Mouse (Mus musculus) hindlimb bud, embryonic 11.5 days (tissue): ENCODE measurements at regions not wholly inside any gene's neighbourhood (a gene's known extent, or its start where the extent isn't known, plus 50 kb on each side); places are given as distances from the start of the nearest gene placed in this dataset.

Source experiments
- DNase-seq: peaks from one replicate; pipeline ENCODE4 v3.0.0-alpha.2; 2012; ENCODE audit warnings: low read depth, low spot score; ENCODE audit errors: extremely low spot score

GRCm38 (mm10) chr11:112886139-112886538 is 104.1 kb downstream of the Sox9 start:
- no peak for DNase-seq

- no peak for DNase-seq
These were observed 107.7 kb downstream of the Sox9 start for GRCm38 (mm10) chr11:112889760-112890159.

- no peak for DNase-seq
These were observed 115.6 kb downstream of the Sox9 start for GRCm38 (mm10) chr11:112897597-112897996.

- no peak for DNase-seq
These were observed 120.6 kb downstream of the Sox9 start for GRCm38 (mm10) chr11:112902618-112903017.

GRCm38 (mm10) chr11:112910309-112910708 is 128.3 kb downstream of the Sox9 start:
- no peak for DNase-seq

- no peak for DNase-seq
These were observed 130.9 kb downstream of the Sox9 start for GRCm38 (mm10) chr11:112912875-112913274.

GRCm38 (mm10) chr11:112916923-112917322 is 134.9 kb downstream of the Sox9 start:
- no peak for DNase-seq

GRCm38 (mm10) chr11:112920131-112920530 is 138.1 kb downstream of the Sox9 start:
- DNase-seq = no peak

GRCm38 (mm10) chr11:112924577-112924976 is 142.6 kb downstream of the Sox9 start:
- no peak for DNase-seq

- peak; percentile 39 for DNase-seq
These were observed 143.1 kb downstream of the Sox9 start for GRCm38 (mm10) chr11:112925140-112925539.

GRCm38 (mm10) chr11:112926330-112927025 is 144.5 kb downstream of the Sox9 start:
- no peak for DNase-seq

GRCm38 (mm10) chr11:112930186-112930808 is 148.3 kb downstream of the Sox9 start:
- DNase-seq = no peak

GRCm38 (mm10) chr11:112938035-112938434 is 156.0 kb downstream of the Sox9 start:
- DNase-seq = no peak

- no peak for DNase-seq
These were observed 169.4 kb downstream of the Sox9 start for GRCm38 (mm10) chr11:112951421-112951820.

GRCm38 (mm10) chr11:112952356-112952755 is 170.3 kb downstream of the Sox9 start:
- no peak for DNase-seq

GRCm38 (mm10) chr11:112953491-112953890 is 171.5 kb downstream of the Sox9 start:
- no peak for DNase-seq

GRCm38 (mm10) chr11:112956748-112957440 is 174.9 kb downstream of the Sox9 start:
- no peak for DNase-seq

GRCm38 (mm10) chr11:112959609-112960008 is 177.6 kb downstream of the Sox9 start:
- no peak for DNase-seq

GRCm38 (mm10) chr11:112973286-112973685 is 191.3 kb downstream of the Sox9 start:
- no peak for DNase-seq

GRCm38 (mm10) chr11:112974893-112975292 is 192.9 kb downstream of the Sox9 start:
- no peak for DNase-seq

GRCm38 (mm10) chr11:112976914-112977785 is 195.1 kb downstream of the Sox9 start:
- DNase-seq = peak; percentile 35
